Mouse (Mus musculus) T-cell, adult 2 months (primary cell): ENCODE results near the gene Gm36028.

Experiments
- DNase-seq: peaks from one replicate; pipeline ENCODE4 v3.0.0; 2022; ENCODE audit warnings: low spot score

The Gm36028 gene

GRCm38 (mm10) chr16:37808866-37809622 lies 51.9 kb downstream of the Gm36028 start:
- DNase-seq = no peak

- no peak for DNase-seq
Measured at GRCm38 (mm10) chr16:37807269-37807668, 53.7 kb downstream of the Gm36028 start.

- no peak for DNase-seq
Measured at GRCm38 (mm10) chr16:37805746-37806495, 55.0 kb downstream of the Gm36028 start.

- no peak for DNase-seq
Measured at GRCm38 (mm10) chr16:37803387-37803950, 57.5 kb downstream of the Gm36028 start.

GRCm38 (mm10) chr16:37802686-37803295 lies 58.2 kb downstream of the Gm36028 start:
- DNase-seq = no peak

- no peak for DNase-seq
Measured at GRCm38 (mm10) chr16:37801097-37801496, 59.8 kb downstream of the Gm36028 start.
